Mouse (Mus musculus): ENCODE measurements around the gene Olfr172. TPM values are rescaled to one million over a fixed set of nuclear protein-coding genes. Genes with fewer than 3 reads are reported as not detected.

Gene Olfr172
- total RNA-seq, 2 experiments from 2014 or later, result not detected

Small RNA genes lying within 50 kb of the gene (microRNA-seq; reads per million reads assigned to microRNA genes)
- not detected for gene Gm27564

Other genes starting within 250 kb of the Olfr172 start
- gene St3gal6, start 238.9 kb downstream of the Olfr172 start, total RNA-seq (2021), result 10 to 100 TPM; 20.2 to 22.9 TPM
- gene Gm813, start 146.2 kb downstream of the Olfr172 start, total RNA-seq (2021), result not detected
- not detected for gene E330017A01Rik, start 124.4 kb downstream of the Olfr172 start, total RNA-seq (2021)
- gene Cpox, start 92.9 kb downstream of the Olfr172 start, total RNA-seq (2021), result 10 to 100 TPM; 39.4 to 45.1 TPM
- not detected for gene Gpr15, start 44.1 kb downstream of the Olfr172 start, total RNA-seq (2021)
- gene Cldnd1, start 35.3 kb downstream of the Olfr172 start, total RNA-seq (2021), result 100 to 1,000 TPM in 1 of 2 experiments, 10 to 100 TPM in 1; 90.8 to 105 TPM
- not detected for gene Olfr173, start 37.1 kb upstream of the Olfr172 start, total RNA-seq (2021)
- gene Olfr175-ps1, start 63.6 kb upstream of the Olfr172 start, total RNA-seq (2021), result not detected
- not detected for gene Olfr177, start 111.6 kb upstream of the Olfr172 start, total RNA-seq (2021)
- gene Olfr178, start 128.9 kb upstream of the Olfr172 start, total RNA-seq (2021), result not detected
- gene Olfr181, start 165.6 kb upstream of the Olfr172 start, total RNA-seq (2021), result not detected
- not detected for gene Olfr180, start 166.2 kb upstream of the Olfr172 start, total RNA-seq (2021)
- gene Olfr183, start 232.2 kb upstream of the Olfr172 start, total RNA-seq (2021), result not detected

All from left cerebral cortex, postnatal 36 days (tissue).